Mouse (Mus musculus) limb, embryonic 12.5 days (tissue): ENCODE data around the gene Nfyb. TPM values are rescaled to one million over a fixed set of nuclear protein-coding genes. Genes with fewer than 3 reads are reported as not detected.
A peak's percentile ranks its signal among the peaks of the same experiment; 100 is the strongest.

Experiments
- ATAC-seq: fragments of 200-750 bp; cut with Nextera tagmentation; 2 replicates; pipeline ENCODE4 v1.8.0; 2017; ENCODE audit warnings: low read depth, moderate TSS enrichment; ENCODE audit not compliant: insufficient number of reproducible peaks, insufficient read depth, low FRiP score, low TSS enrichment
- H3K27ac ChIP-seq: fragments of 300-500 bp; sonication (generic); 2 replicates; pipeline ENCODE4 v1.5.1; 2016; ENCODE audit warnings: mild to moderate bottlenecking, moderate library complexity
- H3K27me3 ChIP-seq: fragments of 300-500 bp; sonication (generic); 2 replicates; pipeline ENCODE4 v1.6.1; 2016; ENCODE audit warnings: mild to moderate bottlenecking, moderate library complexity
- H3K36me3 ChIP-seq: fragments of 300-500 bp; sonication (generic); 2 replicates; pipeline ENCODE4 v1.6.1; 2016; ENCODE audit warnings: mild to moderate bottlenecking, moderate library complexity
- H3K4me1 ChIP-seq: fragments of 300-500 bp; sonication (generic); replicated peaks from 2 replicates; pipeline ENCODE4 v1.6.1; 2016
- H3K4me2 ChIP-seq: fragments of 300-500 bp; sonication (generic); 2 replicates; pipeline ENCODE4 v1.6.1; 2016; ENCODE audit warnings: mild to moderate bottlenecking, moderate library complexity
- H3K4me3 ChIP-seq: fragments of 300-500 bp; sonication (generic); replicated peaks from 2 replicates; pipeline ENCODE4 v1.5.1; 2016; ENCODE audit warnings: mild to moderate bottlenecking
- H3K9ac ChIP-seq: fragments of 300-500 bp; sonication (generic); replicated peaks from 2 replicates; pipeline ENCODE4 v1.6.1; 2016; ENCODE audit warnings: mild to moderate bottlenecking, moderate library complexity
- H3K9me3 ChIP-seq: fragments of 300-500 bp; sonication (generic); 2 replicates; pipeline ENCODE4 v1.6.1; 2016; ENCODE audit warnings: mild to moderate bottlenecking, moderate library complexity
- WGBS: fragments of 180-500 bp; shearing (Covaris S2); methylation state at CpG from one replicate; pipeline ENCODE4 v1.1.7; 2016; 5-methylcytosine and 5-hydroxymethylcytosine counted together
- polyA plus RNA-seq: library from polyadenylated mRNA; unstranded; fragments of >200 nt; fragmentation: Nextera tagmentation; extraction: Ambion mirVana; gene quantifications from 2 replicates; pipeline ENCODE4 v1.2.1, GENCODE M21; 2016

Nfyb gene
- polyA plus RNA-seq, 1 experiment from 2014 or later, result 66.8 TPM

DNA sequence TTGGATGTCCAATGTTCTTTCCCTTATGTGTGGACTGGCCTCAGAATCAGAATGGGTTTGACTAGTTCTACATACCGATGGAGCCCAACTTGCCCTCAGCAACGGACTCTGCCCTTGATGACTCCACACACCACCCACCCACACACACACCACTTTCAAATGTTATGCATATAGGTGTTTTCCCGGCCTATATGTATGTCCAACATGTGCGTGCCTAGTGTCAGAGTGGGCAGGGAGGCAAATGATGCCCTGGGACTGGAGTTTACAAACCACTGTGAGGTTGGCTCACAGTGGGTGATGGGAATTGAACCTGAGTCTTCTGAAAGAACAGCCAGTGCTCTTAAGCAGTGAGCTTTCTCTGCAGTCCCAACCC lies 33.2 kb upstream of the Nfyb start:
- ATAC-seq, result no peak
- H3K9me3 ChIP-seq, result no peaks in the 10 kb centered on the region
- H3K36me3 ChIP-seq, result no peaks in the 10 kb centered on the region
- no peak overlapping the region for H3K9ac ChIP-seq
- WGBS, result 88% methylated on average over 4 of the region's 4 CpGs
- no peak overlapping the region for H3K4me2 ChIP-seq
- peak overlapping the region; percentile 66; the same call in 1 of the 2 replicates for H3K27ac ChIP-seq
- H3K4me1 ChIP-seq, result peaks cover 12% of the 10 kb centered on the region; the same call in 1 of the 2 replicates
- H3K27me3 ChIP-seq, result no peaks in the 10 kb centered on the region
- H3K4me3 ChIP-seq, result no peak overlapping the region

GRCm38 (mm10) chr10:82796471-82797118 lies 32.7 kb upstream of the Nfyb start:
- peak overlapping the region; percentile 66 for H3K27ac ChIP-seq
- WGBS, result 43% methylated on average over 12 of the region's 12 CpGs
- no peak overlapping the region for H3K9ac ChIP-seq
- ATAC-seq, result no peak
- no peaks in the 10 kb centered on the region for H3K27me3 ChIP-seq
- H3K36me3 ChIP-seq, result no peaks in the 10 kb centered on the region
- peaks cover 12% of the 10 kb centered on the region; the same call in 1 of the 2 replicates for H3K4me1 ChIP-seq
- H3K9me3 ChIP-seq, result peaks cover 3% of the 10 kb centered on the region; the same call in 1 of the 2 replicates
- H3K4me3 ChIP-seq, result no peak overlapping the region
- no peak overlapping the region for H3K4me2 ChIP-seq

GRCm38 (mm10) chr10:82795767-82796166 lies 31.8 kb upstream of the Nfyb start:
- Histone ChIP-seq H3K36me3 (no peaks in the 10 kb centered on the region), H3K27me3 (no peaks in the 10 kb centered on the region), H3K9ac (no peak overlapping the region), H3K4me3 (no peak overlapping the region), H3K9me3 (peaks cover 5% of the 10 kb centered on the region; the same call in 1 of the 2 replicates), H3K4me1 (peaks cover 12% of the 10 kb centered on the region; the same call in 1 of the 2 replicates), H3K27ac (peak overlapping the region; percentile 31; the same call in 1 of the 2 replicates), H3K4me2 (peak overlapping the region; percentile 34)
- 50% methylated on average over 8 of the region's 8 CpGs for WGBS
- no peak for ATAC-seq

GRCm38 (mm10) chr10:82795071-82795731 lies 31.3 kb upstream of the Nfyb start:
- Histone ChIP-seq H3K4me1 (peaks cover 12% of the 10 kb centered on the region; the same call in 1 of the 2 replicates), H3K4me3 (no peak overlapping the region), H3K4me2 (peak overlapping the region; percentile 34), H3K27ac (no peak overlapping the region), H3K9me3 (peaks cover 5% of the 10 kb centered on the region; the same call in 1 of the 2 replicates), H3K36me3 (no peaks in the 10 kb centered on the region), H3K9ac (no peak overlapping the region), H3K27me3 (no peaks in the 10 kb centered on the region)
- peak; percentile 59; the same call in 1 of the 2 replicates for ATAC-seq
- WGBS, result 45% methylated on average over 15 of the region's 15 CpGs

DNA sequence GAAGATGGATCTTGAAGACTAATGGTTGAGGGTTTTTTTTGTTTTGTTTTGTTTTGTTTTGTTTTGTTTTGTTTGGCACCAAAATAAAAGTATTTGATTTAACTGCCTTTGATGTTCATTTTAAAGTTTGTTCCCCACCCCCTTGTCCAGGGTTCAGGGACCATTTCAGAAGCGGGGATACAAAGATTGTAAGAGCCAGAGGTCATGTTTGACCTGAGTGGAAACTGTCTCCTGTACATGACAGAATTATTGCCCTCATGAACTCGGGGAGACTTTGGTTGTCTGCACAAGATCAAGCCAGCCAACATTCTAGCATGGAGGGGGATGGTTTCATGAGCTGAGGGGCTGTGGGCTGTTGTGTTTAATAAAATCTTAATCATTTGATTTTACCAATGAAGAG lies 28.4 kb upstream of the Nfyb start:
- Histone ChIP-seq H3K27me3 (no peaks in the 10 kb centered on the region), H3K36me3 (no peaks in the 10 kb centered on the region), H3K9me3 (peaks cover 5% of the 10 kb centered on the region; the same call in 1 of the 2 replicates), H3K4me1 (peaks cover 12% of the 10 kb centered on the region; the same call in 1 of the 2 replicates), H3K27ac (no peak overlapping the region), H3K9ac (no peak overlapping the region), H3K4me2 (no peak overlapping the region), H3K4me3 (no peak overlapping the region)
- no peak for ATAC-seq
- 56% methylated on average over 2 of the region's 2 CpGs for WGBS

DNA sequence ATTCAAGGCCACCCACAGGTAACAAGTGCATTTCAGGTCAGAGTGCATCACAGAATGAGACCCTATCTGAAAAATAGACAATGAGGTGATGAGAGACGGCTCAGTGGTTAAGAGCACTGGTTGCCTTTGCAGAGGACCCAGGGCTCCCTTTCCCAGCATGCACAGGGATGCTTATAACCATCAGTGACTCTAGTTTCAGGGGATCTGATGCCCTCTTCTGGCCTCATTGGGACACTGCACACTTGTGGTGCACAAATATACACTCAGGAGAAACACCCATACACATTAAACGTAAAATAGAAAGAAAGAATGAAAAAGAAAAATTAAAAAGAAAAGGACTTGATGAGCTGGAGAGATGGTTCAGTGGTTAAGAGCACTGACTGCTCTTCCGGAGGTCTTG lies 27.8 kb upstream of the Nfyb start:
- H3K4me1 ChIP-seq, result peaks cover 10% of the 10 kb centered on the region; the same call in 1 of the 2 replicates
- no peaks in the 10 kb centered on the region for H3K27me3 ChIP-seq
- ATAC-seq, result no peak
- no peak overlapping the region for H3K9ac ChIP-seq
- H3K27ac ChIP-seq, result no peak overlapping the region
- H3K4me2 ChIP-seq, result no peak overlapping the region
- H3K9me3 ChIP-seq, result peaks cover 5% of the 10 kb centered on the region; the same call in 1 of the 2 replicates
- H3K4me3 ChIP-seq, result no peak overlapping the region
- no peaks in the 10 kb centered on the region for H3K36me3 ChIP-seq
- 94% methylated on average over 3 of the region's 3 CpGs for WGBS

DNA sequence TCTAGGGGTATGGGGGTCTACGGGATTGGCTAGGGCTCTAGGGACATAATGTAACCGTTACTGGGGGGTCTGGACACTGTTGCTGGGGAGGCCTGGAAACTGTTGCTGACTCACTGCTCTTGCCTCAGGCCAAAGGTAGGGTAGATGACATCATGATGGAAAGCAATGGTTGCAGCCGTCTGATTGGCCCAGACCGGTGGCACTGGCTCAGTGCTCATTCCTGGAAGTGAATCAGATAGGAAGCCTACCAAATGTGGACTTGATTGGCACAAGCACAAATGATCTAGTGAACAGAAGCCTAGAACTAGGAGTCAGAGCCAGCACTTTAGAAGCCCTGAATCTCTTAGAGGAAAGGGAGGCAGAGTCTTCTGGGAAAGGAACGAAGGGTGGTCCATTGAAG lies 26.6 kb upstream of the Nfyb start:
- Histone ChIP-seq H3K9me3 (peaks cover 5% of the 10 kb centered on the region; the same call in 1 of the 2 replicates), H3K4me1 (peaks cover under 1% of the 10 kb centered on the region; the same call in 1 of the 2 replicates), H3K27ac (no peak overlapping the region), H3K9ac (no peak overlapping the region), H3K27me3 (no peaks in the 10 kb centered on the region), H3K36me3 (no peaks in the 10 kb centered on the region), H3K4me3 (no peak overlapping the region), H3K4me2 (no peak overlapping the region)
- ATAC-seq, result no peak
- WGBS, result 86% methylated on average over 5 of the region's 5 CpGs

DNA sequence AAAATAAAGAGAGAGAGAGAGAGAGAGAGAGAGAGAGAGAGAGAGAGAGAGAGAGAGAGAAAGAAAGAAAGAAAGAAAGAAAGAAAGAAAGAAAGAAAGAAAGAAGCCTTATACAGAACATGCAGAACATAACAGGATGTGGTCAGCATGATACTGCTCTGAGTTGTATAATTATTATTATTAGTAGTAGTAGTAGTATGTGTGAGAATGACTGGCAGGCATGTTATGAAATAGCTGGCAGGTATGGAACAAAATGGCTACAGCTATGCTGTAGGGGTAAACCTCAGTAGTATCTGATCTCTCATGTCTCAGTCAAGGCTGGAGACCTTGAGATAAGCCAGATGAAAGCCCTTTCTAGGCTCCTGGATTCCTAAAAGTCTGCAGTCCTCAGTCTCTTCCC lies 25.2 kb upstream of the Nfyb start:
- Histone ChIP-seq H3K9ac (no peak overlapping the region), H3K4me2 (no peak overlapping the region), H3K9me3 (peaks cover 5% of the 10 kb centered on the region; the same call in 1 of the 2 replicates), H3K27me3 (no peaks in the 10 kb centered on the region), H3K27ac (no peak overlapping the region), H3K36me3 (no peaks in the 10 kb centered on the region), H3K4me3 (no peak overlapping the region), H3K4me1 (no peaks in the 10 kb centered on the region)
- no peak for ATAC-seq

- H3K36me3 ChIP-seq, result no peaks in the 10 kb centered on the region
- H3K4me3 ChIP-seq, result no peak overlapping the region
- no peak overlapping the region for H3K27ac ChIP-seq
- no peaks in the 10 kb centered on the region for H3K27me3 ChIP-seq
- ATAC-seq, result no peak
- H3K9me3 ChIP-seq, result no peaks in the 10 kb centered on the region
- peaks cover 8% of the 10 kb centered on the region for H3K4me1 ChIP-seq
- H3K4me2 ChIP-seq, result no peak overlapping the region
- no peak overlapping the region for H3K9ac ChIP-seq
- WGBS, result 35% methylated on average over 2 of the region's 2 CpGs
Observed at GRCm38 (mm10) chr10:82782472-82782871, 18.5 kb upstream of the Nfyb start.

- Histone ChIP-seq H3K27me3 (no peaks in the 10 kb centered on the region), H3K36me3 (no peaks in the 10 kb centered on the region), H3K4me1 (peaks cover 8% of the 10 kb centered on the region), H3K9ac (no peak overlapping the region), H3K4me3 (no peak overlapping the region), H3K4me2 (no peak overlapping the region), H3K27ac (no peak overlapping the region), H3K9me3 (no peaks in the 10 kb centered on the region)
- ATAC-seq, result no peak
Observed at GRCm38 (mm10) chr10:82780816-82781215, 16.9 kb upstream of the Nfyb start.

DNA sequence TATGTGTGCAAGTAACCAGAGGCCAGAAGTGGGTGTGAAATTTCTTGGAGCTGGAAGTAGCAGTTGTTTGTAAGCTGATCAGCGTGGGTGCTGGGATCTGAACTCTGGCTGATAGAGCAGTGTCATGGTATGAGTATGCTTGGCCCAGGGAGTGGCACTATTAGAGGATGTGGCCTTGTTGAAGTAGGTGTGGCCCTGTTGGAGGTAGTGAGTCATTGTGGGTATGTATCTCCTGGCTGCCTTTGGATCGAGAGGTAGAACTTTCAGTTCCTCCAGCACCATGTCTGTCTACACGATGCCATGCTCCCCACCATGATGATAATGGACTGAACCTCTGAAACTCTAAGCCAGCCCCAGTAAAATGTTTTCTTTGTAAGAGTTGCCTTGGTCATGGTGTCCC lies 16.4 kb upstream of the Nfyb start:
- H3K9me3 ChIP-seq, result no peaks in the 10 kb centered on the region
- H3K4me2 ChIP-seq, result no peak overlapping the region
- H3K4me1 ChIP-seq, result peaks cover 8% of the 10 kb centered on the region
- WGBS, result 96% methylated on average over 3 of the region's 3 CpGs
- H3K36me3 ChIP-seq, result no peaks in the 10 kb centered on the region
- no peak overlapping the region for H3K27ac ChIP-seq
- ATAC-seq, result no peak
- no peak overlapping the region for H3K9ac ChIP-seq
- no peak overlapping the region for H3K4me3 ChIP-seq
- H3K27me3 ChIP-seq, result no peaks in the 10 kb centered on the region
